Mouse (Mus musculus) megakaryocyte, embryonic 14.5 days (primary cell): Measurements from ENCODE around the gene Ggcx.

Source experiments
- FLI1 ChIP-seq: IDR thresholded peaks from 2 replicates; pipeline ENCODE4 v1.6.1; 2012; ENCODE audit warnings: low read length, inconsistent platforms, mixed read lengths
- GATA1 ChIP-seq: IDR thresholded peaks from 3 replicates; pipeline ENCODE4 v1.6.1; 2012; ENCODE audit warnings: mixed read lengths, low read length, inconsistent platforms, borderline replicate concordance

GRCm38 (mm10) chr6:72477621-72478020 lies 63.5 kb downstream of the Ggcx start:
- no peak for TF ChIP-seq FLI1
- TF ChIP-seq GATA1: no peak
